Mouse (Mus musculus): ENCODE results near the gene Gjb4. TPM values are rescaled to one million over a fixed set of nuclear protein-coding genes. Genes with fewer than 3 reads are reported as not detected.

Gjb4 gene
- polyA plus RNA-seq (2011; ENCODE audit: insufficient read length, low read depth, missing spikeins) = 0.35 and 2.2 TPM in 2 replicates

DNA sequence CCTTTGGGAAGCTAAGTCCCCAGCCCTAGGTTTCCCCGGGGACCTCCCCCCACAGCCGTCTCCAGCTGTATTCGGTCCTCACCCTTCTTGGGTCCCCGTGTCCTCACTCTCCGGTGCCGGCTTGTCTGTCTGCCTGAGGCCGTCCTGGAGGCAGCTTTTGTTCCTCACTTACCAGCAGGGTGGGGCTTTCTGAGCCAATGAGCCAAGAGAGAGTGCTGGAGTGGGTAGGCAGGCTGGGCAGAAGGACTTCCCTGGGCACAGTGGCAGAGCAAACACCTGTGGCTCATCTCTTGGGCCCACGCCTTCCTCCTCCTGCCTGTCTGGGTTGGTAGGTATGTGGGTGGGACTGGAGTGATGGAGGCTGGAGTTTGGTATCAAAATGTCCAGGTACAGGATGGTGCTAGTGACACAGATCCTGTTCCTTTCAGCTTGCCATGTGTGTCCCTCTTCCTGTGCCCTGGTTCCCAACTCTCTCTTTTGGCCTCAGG lies at the start of gene Gjb4:
Gene Gjb4 (minus strand): TSS at position 131 of the 488 bp plus-strand sequence.
- TF ChIP-seq POLR2A (IDR thresholded peaks at IDR 0.05; ENCODE audit: low read depth, low read length) = no peak
- H3K27ac ChIP-seq (ENCODE audit: insufficient read depth, low read length) = peak within 1 kb of the TSS; percentile 84

DNA sequence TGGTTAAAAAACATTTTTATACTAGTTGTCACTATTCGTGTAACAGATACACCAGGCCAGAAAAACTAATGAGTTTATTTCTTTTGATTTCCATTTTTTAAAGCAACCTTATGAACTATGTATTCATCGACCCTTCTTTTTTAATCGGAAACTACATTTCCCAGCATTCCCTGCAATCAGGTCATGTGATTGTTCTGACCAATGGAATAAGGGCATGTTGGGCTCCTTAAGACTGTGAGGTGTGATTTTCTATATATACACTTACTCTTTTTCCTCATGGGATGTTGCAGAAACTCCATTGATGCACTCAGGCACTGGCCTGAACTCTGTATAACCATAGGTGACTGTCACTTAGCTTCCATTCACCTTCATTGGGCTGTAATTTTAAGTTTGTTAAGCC lies 48.7 kb upstream of the Gjb4 start:
- no peak overlapping the region for H3K4me3 ChIP-seq (ENCODE audit: insufficient read depth, low read length)
- TF ChIP-seq POLR2A (IDR thresholded peaks at IDR 0.05; ENCODE audit: low read depth, low read length) = no peak
- TF ChIP-seq CTCF (IDR thresholded peaks at IDR 0.05; ENCODE audit: borderline replicate concordance, insufficient read depth, low read length) = no peak
- H3K27ac ChIP-seq (ENCODE audit: insufficient read depth, low read length) = no peak overlapping the region
- H3K4me1 ChIP-seq (ENCODE audit: control insufficient read depth, insufficient read depth, low read length) = no peaks in the 10 kb centered on the region

More for the DNA sequence above, at the start of gene Gjb4:
- no peak within 1 kb of the TSS for H3K4me3 ChIP-seq (ENCODE audit: insufficient read depth, low read length)
- H3K4me1 ChIP-seq (ENCODE audit: control insufficient read depth, insufficient read depth, low read length) = peaks cover 16% of the 10 kb centered on the region

DNA sequence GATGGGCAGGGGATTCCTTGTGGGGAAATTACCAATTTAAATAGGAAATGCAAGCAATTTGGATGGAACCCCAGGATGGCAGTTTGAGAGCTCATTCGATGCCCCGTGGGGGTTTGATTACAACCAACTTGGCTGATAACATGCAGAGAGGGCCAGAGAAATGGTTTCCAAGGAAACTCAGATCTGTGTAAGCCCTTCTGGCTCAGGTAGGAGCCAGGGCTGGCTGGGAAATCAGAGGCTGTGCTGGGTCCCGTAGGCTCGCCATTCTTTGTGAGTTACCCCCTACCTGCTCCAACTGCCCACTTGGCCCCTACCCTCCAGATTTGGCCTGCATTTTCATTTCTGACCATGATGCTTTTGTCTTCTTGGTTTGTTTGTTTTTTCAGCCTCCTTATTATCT lies 48.3 kb upstream of the Gjb4 start:
- Histone ChIP-seq H3K27ac (ENCODE audit: insufficient read depth, low read length) (no peak overlapping the region), H3K4me3 (ENCODE audit: insufficient read depth, low read length) (no peak overlapping the region), H3K4me1 (ENCODE audit: control insufficient read depth, insufficient read depth, low read length) (no peaks in the 10 kb centered on the region)
- TF ChIP-seq CTCF (IDR thresholded peaks at IDR 0.05; ENCODE audit: borderline replicate concordance, insufficient read depth, low read length) (no peak), POLR2A (IDR thresholded peaks at IDR 0.05; ENCODE audit: low read depth, low read length) (no peak)

DNA sequence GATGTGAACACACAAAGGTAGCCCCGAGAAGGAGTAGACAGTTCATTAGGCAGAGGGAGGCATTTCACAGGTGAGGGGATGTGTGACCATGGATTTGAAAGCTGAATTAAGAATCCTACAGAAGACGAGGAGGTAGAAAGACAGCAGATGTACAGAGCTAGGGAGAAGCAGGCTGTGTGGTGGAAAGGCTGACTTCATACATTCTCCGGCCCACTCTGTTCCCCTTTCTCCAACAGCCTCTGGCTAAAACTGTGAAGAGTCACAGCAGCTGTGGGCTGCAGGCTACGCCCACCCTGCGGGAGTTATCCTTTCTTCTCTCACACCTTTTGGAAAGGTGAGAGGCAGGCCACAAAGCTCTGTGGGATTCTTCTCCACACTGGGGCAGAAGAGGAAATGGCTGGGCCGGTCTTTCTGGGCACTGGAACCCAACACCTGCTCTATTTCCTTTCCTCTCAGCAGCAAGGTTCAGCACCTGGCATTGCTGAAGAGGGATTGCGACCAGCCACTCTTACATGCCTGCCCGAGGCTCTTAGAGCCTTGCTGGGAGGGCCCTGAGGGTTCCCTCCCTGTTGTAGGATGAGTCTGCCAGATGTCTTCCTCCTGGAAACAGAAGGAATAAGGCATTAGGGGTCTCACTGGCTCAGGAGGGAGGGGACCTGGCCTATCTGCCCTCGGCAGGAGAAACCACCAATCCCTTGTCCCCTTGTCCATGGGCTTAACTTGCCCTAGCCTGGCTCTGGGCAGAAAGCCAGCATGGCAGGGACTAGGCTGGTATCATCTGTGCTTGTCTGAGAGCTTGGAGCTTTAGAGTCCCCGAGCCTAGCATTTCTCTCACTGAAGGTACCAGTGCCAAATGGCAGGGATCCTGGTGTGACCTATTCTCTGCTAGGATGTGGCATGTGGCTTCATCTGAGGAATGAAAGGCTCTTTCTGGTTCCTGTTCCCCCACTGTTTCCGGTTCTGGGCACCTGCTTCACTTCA lies 46.6 kb upstream of the Gjb4 start:
- Histone ChIP-seq H3K4me3 (ENCODE audit: insufficient read depth, low read length) (no peak overlapping the region), H3K4me1 (ENCODE audit: control insufficient read depth, insufficient read depth, low read length) (no peaks in the 10 kb centered on the region), H3K27ac (ENCODE audit: insufficient read depth, low read length) (no peak overlapping the region)
- TF ChIP-seq POLR2A (IDR thresholded peaks at IDR 0.05; ENCODE audit: low read depth, low read length) (no peak), CTCF (IDR thresholded peaks at IDR 0.05; ENCODE audit: borderline replicate concordance, insufficient read depth, low read length) (no peak)

DNA sequence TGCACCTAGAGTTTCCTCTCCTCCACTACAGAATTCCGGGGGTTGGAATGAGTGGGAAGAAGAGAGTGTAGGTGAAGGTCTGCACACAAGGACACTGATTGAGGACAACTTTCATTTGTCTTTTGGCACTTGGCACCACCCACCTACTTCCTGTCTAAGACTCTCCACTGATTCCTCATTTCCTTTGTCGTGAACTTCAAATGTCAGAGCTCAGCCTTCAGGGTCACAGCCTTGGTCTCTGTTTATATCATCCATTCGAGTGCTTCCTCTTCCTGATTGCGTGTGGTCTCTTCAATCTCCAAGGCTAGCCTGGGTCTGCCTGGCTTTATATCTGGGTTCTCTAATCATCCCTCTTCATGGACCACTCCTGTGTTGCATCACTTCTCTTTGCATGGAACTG lies 41.7 kb upstream of the Gjb4 start:
- H3K4me1 ChIP-seq (ENCODE audit: control insufficient read depth, insufficient read depth, low read length) = no peaks in the 10 kb centered on the region
- H3K27ac ChIP-seq (ENCODE audit: insufficient read depth, low read length) = no peak overlapping the region
- no peak overlapping the region for H3K4me3 ChIP-seq (ENCODE audit: insufficient read depth, low read length)
- TF ChIP-seq POLR2A (IDR thresholded peaks at IDR 0.05; ENCODE audit: low read depth, low read length) (no peak), CTCF (IDR thresholded peaks at IDR 0.05; ENCODE audit: borderline replicate concordance, insufficient read depth, low read length) (no peak)

DNA sequence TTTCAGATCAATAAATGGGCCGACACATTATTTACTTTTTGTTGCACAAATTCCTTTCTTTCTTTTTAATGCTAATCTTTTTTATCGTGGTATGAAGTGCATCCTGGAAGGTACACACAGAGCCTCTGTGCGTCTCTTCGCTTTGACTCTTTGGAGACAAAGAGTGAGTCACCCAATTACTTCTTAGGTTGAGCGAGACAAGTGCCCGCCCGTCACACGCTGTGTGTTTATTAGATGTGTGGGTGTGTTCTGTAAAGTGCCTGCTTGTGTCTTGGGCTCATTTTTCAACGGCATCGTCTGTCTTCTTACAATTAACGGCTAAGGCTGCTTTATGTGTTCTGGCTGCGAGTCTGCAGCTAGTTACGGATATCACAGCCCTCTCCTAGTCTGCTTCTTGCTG lies 35.8 kb upstream of the Gjb4 start:
- Histone ChIP-seq H3K4me1 (ENCODE audit: control insufficient read depth, insufficient read depth, low read length) (no peaks in the 10 kb centered on the region), H3K4me3 (ENCODE audit: insufficient read depth, low read length) (no peak overlapping the region), H3K27ac (ENCODE audit: insufficient read depth, low read length) (no peak overlapping the region)
- TF ChIP-seq CTCF (IDR thresholded peaks at IDR 0.05; ENCODE audit: borderline replicate concordance, insufficient read depth, low read length) = no peak
- TF ChIP-seq POLR2A (IDR thresholded peaks at IDR 0.05; ENCODE audit: low read depth, low read length) = no peak

DNA sequence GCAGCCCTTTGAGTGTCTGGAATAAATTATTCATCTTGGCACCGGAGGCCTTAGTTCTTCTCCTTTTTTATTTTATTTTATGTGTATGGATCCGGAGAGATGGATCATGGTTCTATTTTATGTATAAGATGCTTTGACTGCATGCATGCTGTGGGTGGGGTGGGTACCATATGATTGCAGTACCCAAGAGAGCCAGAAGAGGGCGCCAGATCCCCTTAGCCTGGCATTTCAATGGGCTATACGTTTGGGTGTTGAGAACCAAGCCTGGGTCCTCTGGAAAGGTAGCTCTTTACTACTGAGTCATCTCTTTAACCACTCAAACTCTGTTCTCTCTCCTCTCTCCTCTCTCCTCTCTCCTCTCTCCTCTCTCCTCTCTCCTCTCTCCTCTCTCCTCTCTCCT lies 23.5 kb upstream of the Gjb4 start:
- Histone ChIP-seq H3K4me1 (ENCODE audit: control insufficient read depth, insufficient read depth, low read length) (no peaks in the 10 kb centered on the region; the same call in 1 of the 2 replicates), H3K27ac (ENCODE audit: insufficient read depth, low read length) (no peak overlapping the region), H3K4me3 (ENCODE audit: insufficient read depth, low read length) (no peak overlapping the region)
- TF ChIP-seq POLR2A (IDR thresholded peaks at IDR 0.05; ENCODE audit: low read depth, low read length) = no peak
- no peak for TF ChIP-seq CTCF (IDR thresholded peaks at IDR 0.05; ENCODE audit: borderline replicate concordance, insufficient read depth, low read length)

DNA sequence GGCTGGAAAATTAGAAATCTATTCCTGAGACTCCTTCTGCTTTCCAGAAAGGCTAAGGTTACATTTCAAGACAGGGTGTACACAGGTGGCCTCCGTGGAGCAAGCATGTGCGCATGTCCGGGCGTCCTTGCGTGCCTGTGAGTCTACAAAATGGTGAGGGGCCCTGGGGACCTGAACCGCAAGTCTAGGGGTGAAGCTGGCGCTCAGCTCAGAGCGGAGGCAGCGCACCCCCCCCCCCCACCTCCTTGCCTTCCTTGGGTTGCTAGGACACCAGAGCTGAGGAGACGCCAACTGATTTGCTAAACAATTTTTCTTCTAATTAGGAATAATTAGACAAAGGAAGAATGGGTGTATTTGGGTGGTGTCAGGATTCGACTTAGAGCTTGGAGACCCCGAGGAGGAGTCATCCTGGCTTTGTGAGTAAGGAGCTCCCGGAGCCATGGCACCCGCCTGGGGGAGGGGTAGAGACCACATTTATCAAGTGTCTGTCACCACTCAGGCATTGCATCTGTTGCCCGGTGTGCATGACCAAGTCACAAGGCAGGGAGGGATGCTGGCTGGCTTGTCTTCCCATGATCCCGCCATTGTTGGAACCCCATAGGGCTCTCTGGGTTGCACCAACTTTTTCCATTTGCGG lies 21.8 kb upstream of the Gjb4 start:
- Histone ChIP-seq H3K4me3 (ENCODE audit: insufficient read depth, low read length) (no peak overlapping the region), H3K4me1 (ENCODE audit: control insufficient read depth, insufficient read depth, low read length) (no peaks in the 10 kb centered on the region; the same call in 1 of the 2 replicates), H3K27ac (ENCODE audit: insufficient read depth, low read length) (no peak overlapping the region)
- TF ChIP-seq CTCF (IDR thresholded peaks at IDR 0.05; ENCODE audit: borderline replicate concordance, insufficient read depth, low read length) = no peak

DNA sequence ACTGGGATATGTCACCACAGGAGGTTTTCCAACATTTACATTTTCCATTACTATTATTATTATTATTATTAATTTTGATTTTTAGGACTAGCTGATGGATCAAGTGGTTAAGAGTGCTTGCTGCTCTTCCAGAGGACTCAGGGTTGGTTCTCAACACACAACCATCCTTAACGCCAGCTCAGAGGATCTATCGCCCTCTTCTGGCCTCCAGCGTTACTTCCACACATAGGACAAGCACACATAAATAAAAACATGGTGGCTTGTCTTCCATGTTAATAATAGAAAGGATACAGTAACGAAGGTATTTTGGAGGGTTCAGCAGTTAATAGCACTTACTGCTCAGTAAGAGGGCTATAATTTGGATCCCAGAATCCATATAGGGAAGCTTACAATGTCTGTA lies 20.8 kb upstream of the Gjb4 start:
- Histone ChIP-seq H3K4me1 (ENCODE audit: control insufficient read depth, insufficient read depth, low read length) (no peaks in the 10 kb centered on the region; the same call in 1 of the 2 replicates), H3K27ac (ENCODE audit: insufficient read depth, low read length) (no peak overlapping the region), H3K4me3 (ENCODE audit: insufficient read depth, low read length) (no peak overlapping the region)
- TF ChIP-seq POLR2A (IDR thresholded peaks at IDR 0.05; ENCODE audit: low read depth, low read length) (no peak), CTCF (IDR thresholded peaks at IDR 0.05; ENCODE audit: borderline replicate concordance, insufficient read depth, low read length) (no peak)

DNA sequence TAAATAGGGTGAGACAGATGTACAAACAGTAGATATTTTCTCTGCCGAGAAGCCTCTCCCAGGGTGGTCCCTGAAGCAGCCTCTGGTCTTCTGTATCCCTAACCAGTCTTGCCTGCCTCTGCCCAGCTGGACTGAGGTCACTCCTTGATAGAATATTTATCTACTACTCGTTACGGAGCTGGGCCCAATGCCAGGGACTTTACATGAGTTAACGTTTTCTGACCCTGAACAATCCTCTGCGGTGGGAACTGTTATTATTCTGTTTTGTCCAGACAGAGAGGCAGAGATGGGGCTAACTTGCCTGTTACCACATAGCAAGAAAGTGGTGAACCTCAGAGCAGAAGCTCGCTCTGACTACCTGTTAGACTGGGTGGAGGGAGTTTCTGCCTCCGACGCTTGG lies 19.6 kb upstream of the Gjb4 start:
- no peaks in the 10 kb centered on the region; the same call in 1 of the 2 replicates for H3K4me1 ChIP-seq (ENCODE audit: control insufficient read depth, insufficient read depth, low read length)
- H3K4me3 ChIP-seq (ENCODE audit: insufficient read depth, low read length) = no peak overlapping the region
- no peak overlapping the region for H3K27ac ChIP-seq (ENCODE audit: insufficient read depth, low read length)
- TF ChIP-seq CTCF (IDR thresholded peaks at IDR 0.05; ENCODE audit: borderline replicate concordance, insufficient read depth, low read length) (no peak), POLR2A (IDR thresholded peaks at IDR 0.05; ENCODE audit: low read depth, low read length) (no peak)

Data from embryonic fibroblast, embryonic 13.5 days (primary cell).